Mouse (Mus musculus): ENCODE results near the gene Smg6. TPM values are rescaled to one million over a fixed set of nuclear protein-coding genes. Genes with fewer than 3 reads are reported as not detected.

Gene Smg6
- polyA plus RNA-seq, 1 experiment from 2014 or later: 21.0 TPM

GRCm38 (mm10) chr11:75199951-75200350, 274.3 kb downstream of the Smg6 start:
- no peaks in the 10 kb centered on the region for H3K9me3 ChIP-seq
- H3K27me3 ChIP-seq (replicated peaks; ENCODE audit: low read depth, poor library complexity, severe bottlenecking): peaks cover 72% of the 10 kb centered on the region
- 88% methylated on average over 5 of the region's 5 CpGs for WGBS
- H3K36me3 ChIP-seq (replicated peaks): no peaks in the 10 kb centered on the region
- H3K4me1 ChIP-seq: peaks cover 49% of the 10 kb centered on the region
- H3K27ac ChIP-seq (replicated peaks): no peak overlapping the region
- H3K4me3 ChIP-seq: no peak overlapping the region
- no peak for DNase-seq (ENCODE audit: low spot score)

- no peak overlapping the region for H3K27ac ChIP-seq (replicated peaks)
- no peak for DNase-seq (ENCODE audit: low spot score)
- peaks cover 48% of the 10 kb centered on the region for H3K4me1 ChIP-seq
- H3K36me3 ChIP-seq (replicated peaks): no peaks in the 10 kb centered on the region
- H3K4me3 ChIP-seq: no peak overlapping the region
- peaks cover 62% of the 10 kb centered on the region for H3K27me3 ChIP-seq (replicated peaks; ENCODE audit: low read depth, poor library complexity, severe bottlenecking)
- WGBS: 92% methylated on average over 12 of the region's 12 CpGs
- no peaks in the 10 kb centered on the region for H3K9me3 ChIP-seq
These were observed 275.3 kb downstream of the Smg6 start for GRCm38 (mm10) chr11:75200935-75201334.

GRCm38 (mm10) chr11:75201721-75202120, 276.1 kb downstream of the Smg6 start:
- H3K9me3 ChIP-seq: no peaks in the 10 kb centered on the region
- H3K27ac ChIP-seq (replicated peaks): no peak overlapping the region
- H3K36me3 ChIP-seq (replicated peaks): no peaks in the 10 kb centered on the region
- WGBS: 47% methylated on average over 8 of the region's 8 CpGs
- no peak for DNase-seq (ENCODE audit: low spot score)
- H3K4me1 ChIP-seq: peaks cover 49% of the 10 kb centered on the region
- peaks cover 54% of the 10 kb centered on the region for H3K27me3 ChIP-seq (replicated peaks; ENCODE audit: low read depth, poor library complexity, severe bottlenecking)
- no peak overlapping the region for H3K4me3 ChIP-seq

- no peak for DNase-seq (ENCODE audit: low spot score)
- Histone ChIP-seq H3K4me1 (peaks cover 55% of the 10 kb centered on the region), H3K4me3 (no peak overlapping the region), H3K9me3 (no peaks in the 10 kb centered on the region), H3K27me3 (replicated peaks; ENCODE audit: low read depth, poor library complexity, severe bottlenecking) (peaks cover 32% of the 10 kb centered on the region), H3K36me3 (replicated peaks) (no peaks in the 10 kb centered on the region), H3K27ac (replicated peaks) (0 out of 2 replicates have a peak overlapping the region, but pooled peaks have one; percentile 2)
- 76% methylated on average over 4 of the region's 4 CpGs for WGBS
These were observed 278.3 kb downstream of the Smg6 start for GRCm38 (mm10) chr11:75203926-75204325.

- H3K4me1 ChIP-seq: peaks cover 61% of the 10 kb centered on the region
These were observed 278.8 kb downstream of the Smg6 start for GRCm38 (mm10) chr11:75204472-75204871.

GRCm38 (mm10) chr11:75206347-75206746, 280.7 kb downstream of the Smg6 start:
- H3K36me3 ChIP-seq (replicated peaks): no peaks in the 10 kb centered on the region
- no peak for DNase-seq (ENCODE audit: low spot score)
- H3K9me3 ChIP-seq: no peaks in the 10 kb centered on the region
- peaks cover 19% of the 10 kb centered on the region for H3K27me3 ChIP-seq (replicated peaks; ENCODE audit: low read depth, poor library complexity, severe bottlenecking)
- 70% methylated on average over 4 of the region's 4 CpGs for WGBS
- no peak overlapping the region; the same call in 1 of the 2 replicates for H3K27ac ChIP-seq (replicated peaks)
- no peak overlapping the region for H3K4me3 ChIP-seq
- peaks cover 72% of the 10 kb centered on the region for H3K4me1 ChIP-seq

More at GRCm38 (mm10) chr11:75204472-75204871, 278.8 kb downstream of the Smg6 start:
- Histone ChIP-seq H3K27ac (replicated peaks) (no peak overlapping the region), H3K36me3 (replicated peaks) (no peaks in the 10 kb centered on the region), H3K9me3 (no peaks in the 10 kb centered on the region), H3K27me3 (replicated peaks; ENCODE audit: low read depth, poor library complexity, severe bottlenecking) (peaks cover 28% of the 10 kb centered on the region), H3K4me3 (no peak overlapping the region)
- WGBS: 36% methylated on average over 9 of the region's 9 CpGs
- DNase-seq (ENCODE audit: low spot score): no peak

- Histone ChIP-seq H3K27ac (replicated peaks) (0 out of 2 replicates have a peak overlapping the region, but pooled peaks have one; percentile 15), H3K36me3 (replicated peaks) (no peaks in the 10 kb centered on the region), H3K4me1 (peaks cover 80% of the 10 kb centered on the region), H3K9me3 (no peaks in the 10 kb centered on the region), H3K4me3 (no peak overlapping the region), H3K27me3 (replicated peaks; ENCODE audit: low read depth, poor library complexity, severe bottlenecking) (peaks cover 34% of the 10 kb centered on the region)
- no peak for DNase-seq (ENCODE audit: low spot score)
- 63% methylated on average over 4 of the region's 4 CpGs for WGBS
These were observed 283.7 kb downstream of the Smg6 start for GRCm38 (mm10) chr11:75209363-75209762.

- peaks cover 77% of the 10 kb centered on the region for H3K4me1 ChIP-seq
- H3K27ac ChIP-seq (replicated peaks): peak overlapping the region; percentile 8; the same call in 1 of the 2 replicates
- DNase-seq (ENCODE audit: low spot score): no peak
- no peak overlapping the region for H3K4me3 ChIP-seq
- 60% methylated on average over 4 of the region's 4 CpGs for WGBS
- no peaks in the 10 kb centered on the region for H3K9me3 ChIP-seq
- no peaks in the 10 kb centered on the region for H3K36me3 ChIP-seq (replicated peaks)
- H3K27me3 ChIP-seq (replicated peaks; ENCODE audit: low read depth, poor library complexity, severe bottlenecking): peaks cover 41% of the 10 kb centered on the region
These were observed 284.5 kb downstream of the Smg6 start for GRCm38 (mm10) chr11:75210093-75210492.

- Histone ChIP-seq H3K27me3 (replicated peaks; ENCODE audit: low read depth, poor library complexity, severe bottlenecking) (peaks cover 46% of the 10 kb centered on the region), H3K4me3 (no peak overlapping the region), H3K36me3 (replicated peaks) (no peaks in the 10 kb centered on the region), H3K27ac (replicated peaks) (peak overlapping the region; percentile 44; the same call in 1 of the 2 replicates), H3K4me1 (peaks cover 76% of the 10 kb centered on the region), H3K9me3 (no peaks in the 10 kb centered on the region)
- DNase-seq (ENCODE audit: low spot score): no peak
- WGBS: 38% methylated on average over 6 of the region's 6 CpGs
These were observed 285.1 kb downstream of the Smg6 start for GRCm38 (mm10) chr11:75210755-75211154.

- no peak overlapping the region for H3K4me3 ChIP-seq
- no peaks in the 10 kb centered on the region for H3K36me3 ChIP-seq (replicated peaks)
- H3K27ac ChIP-seq (replicated peaks): peak overlapping the region; percentile 72
- H3K4me1 ChIP-seq: peaks cover 76% of the 10 kb centered on the region
- peaks cover 59% of the 10 kb centered on the region for H3K27me3 ChIP-seq (replicated peaks; ENCODE audit: low read depth, poor library complexity, severe bottlenecking)
- no peak for DNase-seq (ENCODE audit: low spot score)
- no peaks in the 10 kb centered on the region for H3K9me3 ChIP-seq
- 44% methylated on average over 8 of the region's 8 CpGs for WGBS
These were observed 286.5 kb downstream of the Smg6 start for GRCm38 (mm10) chr11:75212031-75212667.

GRCm38 (mm10) chr11:75212876-75213275, 287.3 kb downstream of the Smg6 start:
- Histone ChIP-seq H3K27me3 (replicated peaks; ENCODE audit: low read depth, poor library complexity, severe bottlenecking) (peaks cover 59% of the 10 kb centered on the region), H3K4me3 (no peak overlapping the region), H3K9me3 (no peaks in the 10 kb centered on the region), H3K36me3 (replicated peaks) (no peaks in the 10 kb centered on the region), H3K4me1 (peaks cover 76% of the 10 kb centered on the region), H3K27ac (replicated peaks) (no peak overlapping the region)
- DNase-seq (ENCODE audit: low spot score): no peak
- WGBS: 54% methylated on average over 3 of the region's 3 CpGs

- peaks cover 71% of the 10 kb centered on the region for H3K4me1 ChIP-seq
These were observed 287.9 kb downstream of the Smg6 start for GRCm38 (mm10) chr11:75213372-75214080.

More at GRCm38 (mm10) chr11:75213372-75214080, 287.9 kb downstream of the Smg6 start:
- Histone ChIP-seq H3K27ac (replicated peaks) (peak overlapping the region; percentile 77), H3K4me3 (peak overlapping the region; percentile 57), H3K27me3 (replicated peaks; ENCODE audit: low read depth, poor library complexity, severe bottlenecking) (peaks cover 59% of the 10 kb centered on the region), H3K9me3 (no peaks in the 10 kb centered on the region), H3K36me3 (replicated peaks) (no peaks in the 10 kb centered on the region)
- WGBS: 2% methylated on average over 35 of the region's 35 CpGs
- peak; percentile 68 for DNase-seq (ENCODE audit: low spot score)

All from embryonic facial prominence, embryonic 10.5 days (tissue).